Mouse (Mus musculus) intestine, postnatal 0 days (tissue): ENCODE measurements at regions not wholly inside any gene's neighbourhood (a gene's known extent, or its start where the extent isn't known, plus 50 kb on each side); places are given as distances from the start of the nearest gene placed in this dataset.
"Not testable (repeated sequence)": the region's sequence is repeated elsewhere in the genome, so short reads cannot be mapped to it uniquely, and the experiment has no call there.

ENCODE experiments used
- ATAC-seq: fragments of 200-750 bp; cut with Nextera tagmentation; 2 replicates; pipeline ENCODE4 v1.8.0; 2017; ENCODE audit warnings: mild to moderate bottlenecking, moderate TSS enrichment, moderate library complexity
- H3K27ac ChIP-seq: fragments of 300-500 bp; sonication (generic); 2 replicates; pipeline ENCODE4 v1.5.1; 2014; ENCODE audit warnings: mild to moderate bottlenecking, low read depth, low read length, moderate library complexity
- H3K27me3 ChIP-seq: fragments of 300-500 bp; sonication (generic); replicated peaks from 2 replicates; pipeline ENCODE4 v1.6.1; 2014; ENCODE audit warnings: low read length, mixed read lengths; ENCODE audit not compliant: control insufficient read depth, insufficient read depth
- H3K36me3 ChIP-seq: fragments of 300-500 bp; sonication (generic); 2 replicates; pipeline ENCODE4 v1.6.1; 2014; ENCODE audit warnings: mild to moderate bottlenecking, moderate library complexity; ENCODE audit not compliant: control insufficient read depth, insufficient read depth
- H3K4me1 ChIP-seq: fragments of 300-500 bp; sonication (generic); replicated peaks from 2 replicates; pipeline ENCODE4 v1.6.1; 2014; ENCODE audit warnings: antibody characterized with exemption, low read length, mixed read lengths; ENCODE audit not compliant: control insufficient read depth, insufficient read depth
- H3K4me2 ChIP-seq: fragments of 300-500 bp; sonication (generic); replicated peaks from 2 replicates; pipeline ENCODE4 v1.6.1; 2014; ENCODE audit warnings: low read depth, mild to moderate bottlenecking, moderate library complexity
- H3K4me3 ChIP-seq: fragments of 300-500 bp; sonication (generic); 2 replicates; pipeline ENCODE4 v1.5.1; 2014; ENCODE audit warnings: low read depth, low read length
- H3K9ac ChIP-seq: fragments of 300-500 bp; sonication (generic); 2 replicates; pipeline ENCODE4 v1.6.1; 2014; ENCODE audit warnings: mild to moderate bottlenecking, low read depth, low read length
- H3K9me3 ChIP-seq: fragments of 300-500 bp; sonication (generic); 2 replicates; pipeline ENCODE4 v1.6.1; 2016; ENCODE audit warnings: mixed run types; ENCODE audit not compliant: control insufficient read depth
- CTCF ChIP-seq: sonication (generic); IDR thresholded peaks from 2 replicates; pipeline ENCODE4 v1.5.1; 2016; ENCODE audit warnings: low read depth, mild to moderate bottlenecking, control low read depth, antibody characterized with exemption, moderate library complexity
- WGBS: fragments of 180-500 bp; shearing (Covaris S2); extraction: QIAGEN DNeasy Blood & Tissue Kit; methylation state at CpG from one replicate; pipeline ENCODE4 v1.1.7; 2014; 5-methylcytosine and 5-hydroxymethylcytosine counted together

GRCm38 (mm10) chr10:118614251-118614865 is 173.5 kb downstream of the Ifng start:
- H3K4me1 ChIP-seq, result no peaks in the 10 kb centered on the region
- H3K4me2 ChIP-seq, result no peak overlapping the region
- no peak overlapping the region for H3K9ac ChIP-seq
- 83% methylated on average over 6 of the region's 6 CpGs for WGBS
- no peak overlapping the region for H3K27ac ChIP-seq
- no peak overlapping the region for H3K4me3 ChIP-seq
- H3K9me3 ChIP-seq, result no peaks in the 10 kb centered on the region
- H3K27me3 ChIP-seq, result no peaks in the 10 kb centered on the region
- no peaks in the 10 kb centered on the region for H3K36me3 ChIP-seq
- ATAC-seq, result no peak
- no peak for TF ChIP-seq CTCF

GRCm38 (mm10) chr10:118615131-118616020 is 174.5 kb downstream of the Ifng start:
- Histone ChIP-seq H3K27me3 (no peaks in the 10 kb centered on the region), H3K9me3 (no peaks in the 10 kb centered on the region), H3K4me3 (no peak overlapping the region), H3K27ac (no peak overlapping the region), H3K4me2 (no peak overlapping the region), H3K4me1 (no peaks in the 10 kb centered on the region), H3K36me3 (no peaks in the 10 kb centered on the region), H3K9ac (no peak overlapping the region)
- 88% methylated on average over 10 of the region's 10 CpGs for WGBS
- no peak for TF ChIP-seq CTCF
- no peak for ATAC-seq

- TF ChIP-seq CTCF, result no peak
- H3K4me3 ChIP-seq, result no peak overlapping the region
- ATAC-seq, result no peak
Measured at GRCm38 (mm10) chr10:118616031-118616615, 175.3 kb downstream of the Ifng start.

GRCm38 (mm10) chr10:118617291-118618044 is 176.6 kb downstream of the Ifng start:
- Histone ChIP-seq H3K36me3 (no peaks in the 10 kb centered on the region), H3K27ac (no peak overlapping the region), H3K9me3 (no peaks in the 10 kb centered on the region), H3K9ac (no peak overlapping the region), H3K4me1 (no peaks in the 10 kb centered on the region), H3K4me3 (no peak overlapping the region), H3K4me2 (no peak overlapping the region), H3K27me3 (no peaks in the 10 kb centered on the region)
- TF ChIP-seq CTCF, result no peak
- ATAC-seq, result no peak
- WGBS, result 84% methylated on average over 6 of the region's 6 CpGs

More at GRCm38 (mm10) chr10:118616031-118616615, 175.3 kb downstream of the Ifng start:
- no peaks in the 10 kb centered on the region for H3K36me3 ChIP-seq
- no peaks in the 10 kb centered on the region for H3K4me1 ChIP-seq
- no peaks in the 10 kb centered on the region for H3K9me3 ChIP-seq
- 73% methylated on average over 5 of the region's 5 CpGs for WGBS
- no peak overlapping the region for H3K9ac ChIP-seq
- no peaks in the 10 kb centered on the region for H3K27me3 ChIP-seq
- no peak overlapping the region for H3K27ac ChIP-seq
- no peak overlapping the region for H3K4me2 ChIP-seq

GRCm38 (mm10) chr10:118618251-118618650 is 177.4 kb downstream of the Ifng start:
- not testable (repeated sequence) for ATAC-seq
- 92% methylated on average over 4 of the region's 4 CpGs for WGBS

More at GRCm38 (mm10) chr10:118618251-118618650, 177.4 kb downstream of the Ifng start:
- not testable (repeated sequence) for H3K27ac ChIP-seq, H3K4me1 ChIP-seq, H3K27me3 ChIP-seq, H3K36me3 ChIP-seq, H3K9ac ChIP-seq, H3K4me2 ChIP-seq, H3K4me3 ChIP-seq, H3K9me3 ChIP-seq
